Mouse (Mus musculus) liver, embryonic 11.5 days (tissue): ENCODE results near the gene Gimap9. TPM values are rescaled to one million over a fixed set of nuclear protein-coding genes. Genes with fewer than 3 reads are reported as not detected.

Source experiments
- ATAC-seq: fragments of 200-750 bp; cut with Nextera tagmentation; replicated peaks from 2 replicates; pipeline ENCODE4 v1.8.0; 2017; ENCODE audit warnings: moderate number of reproducible peaks, mild to moderate bottlenecking, moderate TSS enrichment, moderate library complexity; ENCODE audit not compliant: low FRiP score
- DNase-seq: peaks from one replicate; pipeline ENCODE4 v3.0.0-alpha.2; 2017; ENCODE audit warnings: low spot score
- H3K27ac ChIP-seq: fragments of 300-500 bp; sonication (generic); 2 replicates; pipeline ENCODE4 v1.5.1; 2014; ENCODE audit warnings: mild to moderate bottlenecking, low read depth, low read length, control low read depth
- H3K27me3 ChIP-seq: fragments of 300-500 bp; sonication (generic); replicated peaks from 2 replicates; pipeline ENCODE4 v1.6.1; 2014; ENCODE audit warnings: low read length, mixed read lengths; ENCODE audit not compliant: control insufficient read depth, insufficient read depth
- H3K36me3 ChIP-seq: fragments of 300-500 bp; sonication (generic); 2 replicates; pipeline ENCODE4 v1.6.1; 2014; ENCODE audit warnings: mild to moderate bottlenecking, low read length, moderate library complexity, mixed read lengths; ENCODE audit not compliant: control insufficient read depth, insufficient read depth
- H3K4me1 ChIP-seq: fragments of 300-500 bp; sonication (generic); replicated peaks from 2 replicates; pipeline ENCODE4 v1.6.1; 2014; ENCODE audit warnings: low read length, mixed read lengths; ENCODE audit not compliant: control insufficient read depth, insufficient read depth
- H3K4me2 ChIP-seq: fragments of 300-500 bp; sonication (generic); 2 replicates; pipeline ENCODE4 v1.6.1; 2014; ENCODE audit warnings: mild to moderate bottlenecking, control low read depth, moderate library complexity
- H3K4me3 ChIP-seq: fragments of 300-500 bp; sonication (generic); 2 replicates; pipeline ENCODE4 v1.5.1; 2014; ENCODE audit warnings: low read depth, low read length, control low read depth
- H3K9ac ChIP-seq: fragments of 300-500 bp; sonication (generic); 2 replicates; pipeline ENCODE4 v1.6.1; 2014; ENCODE audit warnings: low read depth, low read length, control low read depth
- H3K9me3 ChIP-seq: fragments of 300-500 bp; sonication (generic); 2 replicates; pipeline ENCODE4 v1.6.1; 2016; ENCODE audit warnings: low read length, inconsistent platforms, mixed read lengths; ENCODE audit not compliant: control insufficient read depth
- WGBS: fragments of 180-500 bp; shearing (Covaris S2); extraction: QIAGEN DNeasy Blood & Tissue Kit; methylation state at CpG from one replicate; pipeline ENCODE4 v1.1.7; 2014; 5-methylcytosine and 5-hydroxymethylcytosine counted together
- polyA plus RNA-seq: library from polyadenylated mRNA; unstranded; fragments of >200 nt; fragmentation: Nextera tagmentation; extraction: Ambion mirVana; gene quantifications from 2 replicates; pipeline ENCODE4 v1.2.1, GENCODE M21; 2014

Gimap9 gene
- polyA plus RNA-seq, result 14.5 and 17.9 TPM in 2 replicates

- no peaks in the 10 kb centered on the region for H3K9me3 ChIP-seq
- 0 out of 2 replicates have a peak, but pooled peaks cover 8% of the 10 kb centered on the region for H3K4me1 ChIP-seq
- peak within 1 kb of the TSS; percentile 76 for H3K4me2 ChIP-seq
- 14% methylated on average over 13 of the region's 13 CpGs for WGBS
- no peaks in the 10 kb centered on the region for H3K27me3 ChIP-seq
- ATAC-seq (peak; percentile 88), DNase-seq (peak; percentile 64)
- peak within 1 kb of the TSS; percentile 63 for H3K9ac ChIP-seq
- peak within 1 kb of the TSS; percentile 52 for H3K4me3 ChIP-seq
- 0 out of 2 replicates have a peak, but pooled peaks cover 2% of the 10 kb centered on the region for H3K36me3 ChIP-seq
- H3K27ac ChIP-seq, result peak within 1 kb of the TSS; percentile 65
These were observed at the start of gene Gimap9 for GRCm38 (mm10) chr6:48675931-48676859. Gimap9 (plus strand) TSS chr6:48676129.

- H3K9me3 ChIP-seq, result no peaks in the 10 kb centered on the region
- H3K4me2 ChIP-seq, result peak within 1 kb of the TSS; percentile 72
- 41% methylated on average over 8 of the region's 8 CpGs for WGBS
- H3K27ac ChIP-seq, result no peak within 1 kb of the TSS
- no peaks in the 10 kb centered on the region; the same call in 1 of the 2 replicates for H3K4me1 ChIP-seq
- no peak for ATAC-seq
- 0 out of 2 replicates have a peak within 1 kb of the TSS, but pooled peaks have one; percentile 27 for H3K9ac ChIP-seq
- peak within 1 kb of the TSS; percentile 45 for H3K4me3 ChIP-seq
- H3K27me3 ChIP-seq, result peaks cover 28% of the 10 kb centered on the region
- DNase-seq, result no peak
- no peaks in the 10 kb centered on the region for H3K36me3 ChIP-seq
These were observed 49.5 kb upstream of the Gimap9 start, which contains the start of gene AI854703 for GRCm38 (mm10) chr6:48626464-48626863. AI854703 (plus strand) TSS chr6:48626764.

DNA sequence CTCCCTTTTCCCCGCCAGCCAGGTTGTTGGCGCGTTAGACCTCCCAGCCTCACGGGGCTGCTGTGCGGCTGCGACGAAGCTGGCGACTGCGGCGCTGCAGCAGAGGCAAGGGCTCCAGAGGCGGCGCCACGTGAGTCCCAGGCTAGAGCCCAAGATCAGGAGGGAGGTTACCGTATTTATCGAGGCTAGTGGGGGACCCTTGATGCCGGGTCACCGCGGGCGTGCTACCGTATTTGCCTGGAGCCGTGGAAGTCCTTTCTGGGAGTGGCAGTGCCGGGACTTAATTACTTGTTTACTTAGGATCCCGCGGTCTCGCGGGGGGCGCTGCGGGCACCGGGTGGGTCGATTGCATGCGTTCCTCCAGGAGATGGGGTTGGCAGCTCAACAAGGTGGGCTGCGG, 48.9 kb upstream of the Gimap9 start:
- Histone ChIP-seq H3K27ac (no peak overlapping the region), H3K9me3 (no peaks in the 10 kb centered on the region), H3K4me2 (peak overlapping the region; percentile 72), H3K4me3 (peak overlapping the region; percentile 45), H3K9ac (0 out of 2 replicates have a peak overlapping the region, but pooled peaks have one; percentile 27), H3K36me3 (no peaks in the 10 kb centered on the region), H3K27me3 (peaks cover 28% of the 10 kb centered on the region), H3K4me1 (no peaks in the 10 kb centered on the region; the same call in 1 of the 2 replicates)
- under 1% methylated on average over 32 of the region's 32 CpGs for WGBS
- peak; percentile 53 for DNase-seq
- no peak for ATAC-seq

DNA sequence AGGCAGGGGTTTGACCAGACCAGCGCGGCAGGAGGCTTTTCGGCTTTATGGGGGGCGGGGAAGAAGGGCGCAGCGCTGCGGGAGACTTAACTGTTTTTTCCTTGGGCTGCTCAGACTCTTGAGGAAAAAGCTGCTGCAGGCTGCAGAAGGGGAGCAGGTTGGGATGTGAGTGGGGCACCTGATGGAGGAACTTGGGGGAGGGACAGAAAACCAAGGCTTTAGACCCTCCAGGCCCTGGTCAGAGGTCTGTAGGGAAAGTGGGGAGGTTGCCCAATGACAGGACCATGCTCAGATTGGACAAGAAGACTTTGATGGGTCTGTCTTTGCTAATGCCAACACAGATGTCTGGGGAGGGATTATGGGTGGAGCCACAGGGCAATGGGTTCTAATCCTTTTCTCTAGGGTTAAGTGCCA, 48.4 kb upstream of the Gimap9 start:
- Histone ChIP-seq H3K4me2 (peak overlapping the region; percentile 72), H3K9ac (no peak overlapping the region), H3K27me3 (peaks cover 28% of the 10 kb centered on the region), H3K4me1 (no peaks in the 10 kb centered on the region; the same call in 1 of the 2 replicates), H3K36me3 (no peaks in the 10 kb centered on the region), H3K27ac (no peak overlapping the region), H3K9me3 (no peaks in the 10 kb centered on the region), H3K4me3 (peak overlapping the region; percentile 45)
- 5% methylated on average over 7 of the region's 7 CpGs for WGBS
- ATAC-seq, result no peak
- peak; percentile 39 for DNase-seq

DNA sequence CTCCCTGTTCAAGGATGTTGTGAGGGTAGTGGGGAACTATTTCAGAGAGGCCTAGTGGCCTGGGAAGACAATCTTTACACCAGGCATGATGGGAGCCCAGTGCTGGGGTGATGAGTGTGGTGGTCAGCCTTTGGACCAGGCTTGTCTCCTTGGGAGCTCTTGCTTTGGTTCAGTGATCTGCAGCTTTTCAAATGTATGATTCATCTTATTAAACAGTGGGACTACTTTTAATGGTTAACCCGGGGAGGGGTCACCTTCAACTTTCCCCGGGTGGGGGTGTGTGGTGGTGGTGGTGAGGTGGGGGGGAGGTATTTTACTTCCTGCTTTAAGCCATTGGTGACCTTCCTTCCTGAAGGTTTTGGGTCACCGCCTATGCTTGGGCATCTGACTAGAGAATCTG, 47.6 kb upstream of the Gimap9 start:
- peaks cover 28% of the 10 kb centered on the region for H3K27me3 ChIP-seq
- 64% methylated on average over 3 of the region's 3 CpGs for WGBS
- ATAC-seq, result no peak

GRCm38 (mm10) chr6:48628808-48629660, 46.9 kb upstream of the Gimap9 start:
- Histone ChIP-seq H3K9ac (peak overlapping the region; percentile 44), H3K4me3 (peak overlapping the region; percentile 48), H3K4me2 (peak overlapping the region; percentile 78), H3K27ac (no peak overlapping the region), H3K9me3 (no peaks in the 10 kb centered on the region), H3K4me1 (no peaks in the 10 kb centered on the region; the same call in 1 of the 2 replicates), H3K27me3 (peaks cover 28% of the 10 kb centered on the region), H3K36me3 (no peaks in the 10 kb centered on the region)
- ATAC-seq (0 out of 2 replicates have a peak, but pooled peaks have one; percentile 25), DNase-seq (no peak)
- 8% methylated on average over 54 of the region's 54 CpGs for WGBS

More for the DNA sequence above, 47.6 kb upstream of the Gimap9 start:
- Histone ChIP-seq H3K4me1 (no peaks in the 10 kb centered on the region; the same call in 1 of the 2 replicates), H3K4me3 (no peak overlapping the region), H3K9ac (no peak overlapping the region), H3K9me3 (no peaks in the 10 kb centered on the region), H3K36me3 (no peaks in the 10 kb centered on the region), H3K27ac (no peak overlapping the region), H3K4me2 (no peak overlapping the region)
- no peak for DNase-seq

GRCm38 (mm10) chr6:48629661-48630034, 46.3 kb upstream of the Gimap9 start:
- H3K4me1 ChIP-seq, result no peaks in the 10 kb centered on the region; the same call in 1 of the 2 replicates
- peak overlapping the region; percentile 44 for H3K9ac ChIP-seq
- H3K36me3 ChIP-seq, result no peaks in the 10 kb centered on the region
- H3K27ac ChIP-seq, result no peak overlapping the region
- peak overlapping the region; percentile 78 for H3K4me2 ChIP-seq
- DNase-seq (peak; percentile 42), ATAC-seq (no peak)
- WGBS, result 23% methylated on average over 13 of the region's 13 CpGs
- peaks cover 28% of the 10 kb centered on the region for H3K27me3 ChIP-seq
- H3K4me3 ChIP-seq, result peak overlapping the region; percentile 48
- H3K9me3 ChIP-seq, result no peaks in the 10 kb centered on the region

DNA sequence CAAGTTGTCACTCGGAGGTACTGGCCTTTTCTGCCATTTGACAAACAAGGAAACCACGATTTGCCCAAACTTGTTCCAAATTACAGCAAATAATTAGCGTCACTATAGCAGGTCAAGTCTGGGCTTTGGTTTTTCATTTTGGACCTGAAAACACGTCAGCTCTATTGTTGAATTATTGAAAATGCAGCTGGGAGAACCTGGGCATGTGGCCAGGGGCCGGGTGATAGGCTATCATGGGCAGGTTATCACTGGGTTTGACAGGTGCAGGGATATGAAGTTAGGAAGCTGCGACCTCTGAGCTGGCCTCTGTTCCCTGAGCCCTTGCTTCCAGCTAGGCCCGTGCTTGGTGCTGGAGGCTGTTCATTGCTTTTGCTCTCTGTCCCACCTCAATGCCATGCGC, 45.1 kb upstream of the Gimap9 start:
- Histone ChIP-seq H3K9ac (no peak overlapping the region), H3K4me1 (no peaks in the 10 kb centered on the region; the same call in 1 of the 2 replicates), H3K4me2 (no peak overlapping the region), H3K27ac (no peak overlapping the region), H3K9me3 (no peaks in the 10 kb centered on the region), H3K36me3 (no peaks in the 10 kb centered on the region), H3K27me3 (peaks cover 25% of the 10 kb centered on the region), H3K4me3 (no peak overlapping the region)
- ATAC-seq (no peak), DNase-seq (no peak)
- 84% methylated on average over 8 of the region's 8 CpGs for WGBS
